Comparison of ENCODE assay signal across 9 mouse cellular contexts in genomic region chr11:120833555-120834280, GRCm38 (mm10). TPM values are rescaled to one million over a fixed set of nuclear protein-coding genes. Genes with fewer than 3 reads are reported as not detected.
DNase-seq lines count a peak whose midpoint lies in the region; ATAC-seq and TF ChIP-seq lines count a peak whose summit lies in the region.
"Had no signal": no experiment of that assay in that cellular context is flagged by ENCODE, and none has a peak within 500 bp of the region (broad histone marks: within the 10 kb centered on the region; RNA-seq: fewer than 3 reads in every experiment).

No protein-coding gene starts in this region.

- TF ChIP-seq CTCF in forebrain, postnatal 0 days (IDR thresholded peaks at IDR 0.05; ENCODE audit: low read depth): no peak
- TF ChIP-seq CTCF in lung, adult 2 months (IDR thresholded peaks at IDR 0.05; ENCODE audit: insufficient read depth, low read length): no peak
- TF ChIP-seq CTCF in olfactory bulb, adult 2 months (IDR thresholded peaks at IDR 0.05; ENCODE audit: insufficient read depth, low read depth, low read length): no peak

- no peaks in the 10 kb centered on the region for H3K9me3 ChIP-seq in kidney, embryonic 15.5 days (replicated peaks)
- no peaks in the 10 kb centered on the region for H3K9me3 ChIP-seq in forebrain, postnatal 0 days (ENCODE audit: low read length)
- H3K9me3 ChIP-seq in kidney, embryonic 14.5 days (ENCODE audit: control insufficient read depth, low read length): no peaks in the 10 kb centered on the region

- 64% methylated on average over 8 of the region's 8 CpGs for WGBS in kidney, embryonic 15.5 days
- WGBS in forebrain, postnatal 0 days: 11% methylated on average over 8 of the region's 8 CpGs
- 50% methylated on average over 8 of the region's 8 CpGs for WGBS in lung, adult 2 months
- WGBS in olfactory bulb, adult 2 months: 30% methylated on average over 8 of the region's 8 CpGs
- WGBS in kidney, embryonic 14.5 days: 66% methylated on average over 8 of the region's 8 CpGs

- no peak for DNase-seq in kidney, adult 18-20 months
- DNase-seq in forebrain, postnatal 0 days: peak; percentile 52
- peak; percentile 43 for DNase-seq in lung, adult 2 months
- DNase-seq in kidney, postnatal 4 days: no peak
- DNase-seq in kidney, adult 8-10 months: no peak
- DNase-seq: gastrocnemius, postnatal 25 days had no signal

- no peak overlapping the region for H3K4me2 ChIP-seq in kidney, embryonic 15.5 days
- H3K4me2 ChIP-seq in forebrain, postnatal 0 days (ENCODE audit: low read depth): no peak overlapping the region
- H3K4me2 ChIP-seq in kidney, embryonic 14.5 days (replicated peaks; ENCODE audit: low read depth, low read length): no peak overlapping the region

- H3K36me3 ChIP-seq in kidney, embryonic 15.5 days: no peaks in the 10 kb centered on the region
- H3K36me3 ChIP-seq in forebrain, postnatal 0 days (ENCODE audit: insufficient read depth): peaks cover 3% of the 10 kb centered on the region; the same call in 1 of the 2 replicates
- H3K36me3 ChIP-seq in kidney, embryonic 14.5 days (ENCODE audit: control insufficient read depth, insufficient read depth, low read length): no peaks in the 10 kb centered on the region

- H3K4me1 ChIP-seq in kidney, embryonic 15.5 days: 0 out of 2 replicates have a peak, but pooled peaks cover 2% of the 10 kb centered on the region
- no peaks in the 10 kb centered on the region for H3K4me1 ChIP-seq in forebrain, postnatal 0 days (ENCODE audit: insufficient read depth)
- H3K4me1 ChIP-seq in lung, adult 2 months (ENCODE audit: control insufficient read depth, insufficient read depth, low read length): no peaks in the 10 kb centered on the region
- peaks cover 2% of the 10 kb centered on the region; the same call in 1 of the 2 replicates for H3K4me1 ChIP-seq in olfactory bulb, adult 2 months (ENCODE audit: control insufficient read depth, insufficient read depth, low read length)
- no peaks in the 10 kb centered on the region for H3K4me1 ChIP-seq in kidney, embryonic 14.5 days (ENCODE audit: control insufficient read depth, insufficient read depth, low read length)

- ATAC-seq in kidney, embryonic 15.5 days (replicated peaks; ENCODE audit: low FRiP score): no peak
- peak; percentile 90 for ATAC-seq in forebrain, postnatal 0 days
- ATAC-seq in kidney, embryonic 14.5 days (ENCODE audit: low FRiP score, low TSS enrichment): no peak

- H3K9ac ChIP-seq in kidney, embryonic 15.5 days: no peak overlapping the region
- no peak overlapping the region for H3K9ac ChIP-seq in forebrain, postnatal 0 days
- no peak overlapping the region for H3K9ac ChIP-seq in kidney, embryonic 14.5 days (ENCODE audit: low read depth, low read length)

- TF ChIP-seq POLR2A in lung, adult 2 months (IDR thresholded peaks at IDR 0.05; ENCODE audit: borderline replicate concordance, extremely low read depth, low read depth, low read length): no peak
- TF ChIP-seq POLR2A in olfactory bulb, adult 2 months (IDR thresholded peaks at IDR 0.05; ENCODE audit: insufficient read depth, low read depth, low read length): no peak

- H3K4me3 ChIP-seq in kidney, embryonic 15.5 days (replicated peaks): no peak overlapping the region
- no peak overlapping the region for H3K4me3 ChIP-seq in forebrain, postnatal 0 days (ENCODE audit: low read depth, low read length)
- H3K4me3 ChIP-seq in lung, adult 2 months (replicated peaks; ENCODE audit: extremely low read depth, low read depth, low read length): no peak overlapping the region
- H3K4me3 ChIP-seq in olfactory bulb, adult 2 months (ENCODE audit: insufficient read depth, low read depth, low read length): no peak overlapping the region
- H3K4me3 ChIP-seq in kidney, embryonic 14.5 days (ENCODE audit: low read length): no peak overlapping the region

- H3K27me3 ChIP-seq in kidney, embryonic 15.5 days: no peaks in the 10 kb centered on the region
- no peaks in the 10 kb centered on the region for H3K27me3 ChIP-seq in forebrain, postnatal 0 days (ENCODE audit: insufficient read depth, low read length)
- no peaks in the 10 kb centered on the region for H3K27me3 ChIP-seq in kidney, embryonic 14.5 days (ENCODE audit: control insufficient read depth, insufficient read depth, low read length)

- peak overlapping the region; percentile 34 for H3K27ac ChIP-seq in kidney, embryonic 15.5 days
- peak overlapping the region; percentile 66 for H3K27ac ChIP-seq in forebrain, postnatal 0 days (ENCODE audit: low read depth, low read length)
- peak overlapping the region; percentile 27; the same call in 1 of the 2 replicates for H3K27ac ChIP-seq in olfactory bulb, adult 2 months (ENCODE audit: insufficient read depth, low read depth, low read length)
- H3K27ac ChIP-seq in kidney, embryonic 14.5 days (ENCODE audit: low read depth, low read length): no peak overlapping the region

RNA-seq across cellular contexts. Expression of gene Fasn, which starts 9.4 kb away (rescaled TPM):
- polyA plus RNA-seq in kidney, embryonic 15.5 days (2015; fragmentation: Nextera tagmentation; extraction: Ambion mirVana): 44.1 and 51.8 TPM in 2 replicates
- total RNA-seq in forebrain, postnatal 0 days (2014; rRNA removed): 328 and 364 TPM in 2 replicates
- 72.5 and 75.6 TPM in 2 replicates for polyA plus RNA-seq in forebrain, postnatal 0 days (2015; fragmentation: Nextera tagmentation; extraction: Ambion mirVana)
- 1,387 and 1,388 TPM in 2 replicates for polyA plus RNA-seq in lung, adult 2 months (2012; rRNA removed)
- not detected in 2 replicates for polyA plus RNA-seq in olfactory bulb, adult 2 months (2012; ENCODE audit: insufficient read depth, insufficient read length, low replicate concordance, missing spikeins)
- 54.9 and 79.9 TPM in 2 replicates for polyA plus RNA-seq in kidney, embryonic 14.5 days (2014; fragmentation: Nextera tagmentation; extraction: Ambion mirVana)

RNA-seq across cellular contexts. Expression of gene Dus1l, which starts 37.5 kb away (rescaled TPM):
- polyA plus RNA-seq in kidney, embryonic 15.5 days (2015; fragmentation: Nextera tagmentation; extraction: Ambion mirVana): 74.2 and 87.2 TPM in 2 replicates
- 43.0 and 52.0 TPM in 2 replicates for total RNA-seq in forebrain, postnatal 0 days (2014; rRNA removed)
- polyA plus RNA-seq in forebrain, postnatal 0 days (2015; fragmentation: Nextera tagmentation; extraction: Ambion mirVana): 36.1 and 38.6 TPM in 2 replicates
- polyA plus RNA-seq in lung, adult 2 months (2012; rRNA removed): 32.0 and 35.4 TPM in 2 replicates
- not detected in 2 replicates for polyA plus RNA-seq in olfactory bulb, adult 2 months (2012; ENCODE audit: insufficient read depth, insufficient read length, low replicate concordance, missing spikeins)
- 58.2 and 80.3 TPM in 2 replicates for polyA plus RNA-seq in kidney, embryonic 14.5 days (2014; fragmentation: Nextera tagmentation; extraction: Ambion mirVana)

RNA-seq across cellular contexts. Expression of gene Gps1, which starts 49.6 kb away (rescaled TPM):
- 200 and 215 TPM in 2 replicates for polyA plus RNA-seq in kidney, embryonic 15.5 days (2015; fragmentation: Nextera tagmentation; extraction: Ambion mirVana)
- total RNA-seq in forebrain, postnatal 0 days (2014; rRNA removed): 228 and 240 TPM in 2 replicates
- 240 and 244 TPM in 2 replicates for polyA plus RNA-seq in forebrain, postnatal 0 days (2015; fragmentation: Nextera tagmentation; extraction: Ambion mirVana)
- 116 and 141 TPM in 2 replicates for polyA plus RNA-seq in lung, adult 2 months (2012; rRNA removed)
- not detected in 2 replicates for polyA plus RNA-seq in olfactory bulb, adult 2 months (2012; ENCODE audit: insufficient read depth, insufficient read length, low replicate concordance, missing spikeins)
- polyA plus RNA-seq in kidney, embryonic 14.5 days (2014; fragmentation: Nextera tagmentation; extraction: Ambion mirVana): 213 and 239 TPM in 2 replicates

RNA-seq across cellular contexts. Expression of gene Rfng, which starts 49.7 kb away (rescaled TPM):
- 36.5 and 39.9 TPM in 2 replicates for polyA plus RNA-seq in kidney, embryonic 15.5 days (2015; fragmentation: Nextera tagmentation; extraction: Ambion mirVana)
- 61.9 and 82.8 TPM in 2 replicates for total RNA-seq in forebrain, postnatal 0 days (2014; rRNA removed)
- polyA plus RNA-seq in forebrain, postnatal 0 days (2015; fragmentation: Nextera tagmentation; extraction: Ambion mirVana): 114 and 125 TPM in 2 replicates
- polyA plus RNA-seq in lung, adult 2 months (2012; rRNA removed): 55.8 and 59.8 TPM in 2 replicates
- polyA plus RNA-seq in olfactory bulb, adult 2 months (2012; ENCODE audit: insufficient read depth, insufficient read length, low replicate concordance, missing spikeins): not detected in 2 replicates
- polyA plus RNA-seq in kidney, embryonic 14.5 days (2014; fragmentation: Nextera tagmentation; extraction: Ambion mirVana): 19.3 and 26.2 TPM in 2 replicates

Comparison
In these comparisons a context has a peak if more than half of its experiments do, and no peak if none do; other contexts are left out.
1. DNase-seq: peak in forebrain, postnatal 0 days (single experiment) and lung, adult 2 months (single experiment); none in kidney, adult 18-20 months (single experiment), kidney, postnatal 4 days (0 of 2) and kidney, adult 8-10 months (0 of 2).
2. RNA of gene Dus1l, which starts 37.5 kb away (polyA plus RNA-seq): 74.2 to 87.2 TPM in kidney, embryonic 15.5 days, 58.2 to 80.3 TPM in kidney, embryonic 14.5 days, 36.1 to 38.6 TPM in forebrain, postnatal 0 days and 32.0 to 35.4 TPM in lung, adult 2 months; not detected in olfactory bulb, adult 2 months; every median in the first group is over 10 times any median in the second.